26 mouse cellular contexts compared by ENCODE assay signal in the genomic region with DNA sequence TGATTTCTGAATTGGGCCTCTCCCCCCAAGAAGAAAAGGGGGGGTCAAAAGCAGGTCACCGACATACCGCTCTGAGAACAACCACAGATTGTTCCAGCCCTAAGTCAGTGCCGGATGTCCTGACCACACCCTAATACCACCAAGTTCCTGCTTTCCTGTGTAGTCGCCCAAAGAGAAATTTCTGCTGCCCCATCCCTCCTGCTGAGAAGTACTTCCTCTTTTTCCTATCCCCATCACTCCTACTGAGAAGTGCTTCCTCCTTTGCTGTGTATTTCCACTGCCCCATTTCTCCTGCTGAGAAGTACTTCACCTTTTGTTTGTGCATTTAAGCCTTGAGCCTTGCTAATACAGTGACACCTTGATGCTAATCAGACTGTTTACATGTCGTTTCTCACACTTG.
"Had no signal": no experiment of that assay in that cellular context is flagged by ENCODE, and none has a peak within 500 bp of the region (broad histone marks: within the 10 kb centered on the region; RNA-seq: fewer than 3 reads in every experiment).

No protein-coding gene starts in this region.

- H3K4me3 ChIP-seq: gastrocnemius, adult 2 months; heart, adult 2 months; heart, embryonic 13.5 days; heart, embryonic 15.5 days; hindbrain, embryonic 10.5 days; hindbrain, embryonic 12.5 days; intestine, embryonic 15.5 days; layer of hippocampus, adult 2 months; limb, embryonic 13.5 days; limb, embryonic 15.5 days; liver, embryonic 12.5 days had no signal

- DNase-seq: gastrocnemius, adult 2 months; gastrocnemius, postnatal 10 days; gastrocnemius, postnatal 25 days; heart, adult 2 months; heart, postnatal 14 days; heart, postnatal 4 days; kidney, adult 18-20 months; kidney, adult 8-10 months; kidney, postnatal 10 days; kidney, postnatal 25 days; kidney, postnatal 4 days; left cerebral cortex, postnatal 4 days had no signal

- H3K27ac ChIP-seq: gastrocnemius, adult 2 months; heart, adult 2 months; heart, embryonic 13.5 days; heart, embryonic 15.5 days; hindbrain, embryonic 10.5 days; hindbrain, embryonic 12.5 days; hindbrain, embryonic 14.5 days; intestine, embryonic 15.5 days; layer of hippocampus, adult 2 months; limb, embryonic 13.5 days; limb, embryonic 15.5 days; liver, embryonic 12.5 days; liver, embryonic 14.5 days had no signal

- ATAC-seq: hindbrain, embryonic 16.5 days; inflammation-experienced regulatory T-cells, adult 6 months; intestine, embryonic 15.5 days; intestine, postnatal 0 days; liver, embryonic 12.5 days had no signal
